Mouse (Mus musculus): ENCODE measurements around the gene Zbtb34.

The Zbtb34 gene

DNA sequence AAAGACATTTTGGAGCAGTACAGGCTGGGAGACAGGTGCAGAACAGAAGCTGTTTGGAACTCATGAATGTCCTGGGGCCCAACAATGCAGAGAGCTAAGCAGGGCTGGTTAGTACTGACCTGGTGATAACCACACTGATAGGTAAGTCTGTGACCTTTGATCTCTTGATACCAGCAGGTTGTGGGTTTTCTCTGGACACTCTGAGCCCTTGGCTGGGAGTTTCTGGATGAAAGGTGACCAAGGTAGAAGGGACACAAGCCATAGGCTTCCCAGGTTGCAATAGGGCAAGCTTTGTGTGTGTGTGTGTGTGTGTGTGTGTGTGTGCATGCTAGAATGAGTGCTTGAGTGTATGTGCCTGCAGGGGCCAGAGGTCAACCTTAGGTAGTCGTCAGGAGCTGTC lies 15.7 kb upstream of the Zbtb34 start:
- DNase-seq (ENCODE audit: inconsistent age in 2 of 2, low spot score in 1 of 2), result no peak

DNA sequence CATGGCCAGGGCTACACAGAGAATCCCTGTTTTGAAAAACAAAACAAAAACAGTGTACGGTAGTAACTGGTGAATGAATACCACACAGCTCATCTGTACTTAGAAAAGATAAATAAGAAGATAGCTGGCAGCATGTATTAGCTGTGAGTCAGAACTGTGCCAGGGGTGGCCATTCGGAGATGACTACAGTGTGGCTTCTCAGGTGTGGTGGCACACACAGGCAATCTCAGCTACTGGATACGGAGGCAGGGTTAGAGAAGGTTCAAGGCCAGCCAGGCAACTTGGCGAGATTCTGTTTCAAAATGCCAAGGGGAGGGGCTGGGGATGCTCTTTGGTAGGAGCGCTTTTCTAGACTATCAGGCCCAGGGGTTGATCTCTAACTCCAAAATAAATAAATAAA lies 14.6 kb upstream of the Zbtb34 start:
- peak; percentile 48 to 69 for DNase-seq (ENCODE audit: inconsistent age in 2 of 2, low spot score in 1 of 2)

DNA sequence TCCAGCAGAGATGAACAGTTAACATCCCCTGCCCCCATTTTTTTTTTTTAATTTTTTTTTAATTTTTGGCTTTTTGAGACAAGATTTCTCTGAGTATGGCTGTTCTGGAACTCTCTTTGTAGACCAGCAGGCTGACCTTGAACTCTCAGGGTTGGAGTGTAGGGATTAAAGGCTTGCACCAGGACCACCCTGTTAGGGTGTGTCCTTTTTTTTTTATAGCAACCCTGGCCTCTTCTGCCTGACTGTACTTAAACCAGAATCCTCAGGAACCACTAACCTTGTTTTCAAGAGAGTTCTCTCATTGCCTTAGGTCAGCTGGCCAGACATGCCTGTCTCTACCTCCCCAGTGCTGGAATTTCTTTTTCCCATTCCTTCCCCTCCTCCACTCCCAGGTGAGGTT lies 13.7 kb upstream of the Zbtb34 start:
- DNase-seq (ENCODE audit: inconsistent age in 2 of 2, low spot score in 1 of 2), result no peak

DNA sequence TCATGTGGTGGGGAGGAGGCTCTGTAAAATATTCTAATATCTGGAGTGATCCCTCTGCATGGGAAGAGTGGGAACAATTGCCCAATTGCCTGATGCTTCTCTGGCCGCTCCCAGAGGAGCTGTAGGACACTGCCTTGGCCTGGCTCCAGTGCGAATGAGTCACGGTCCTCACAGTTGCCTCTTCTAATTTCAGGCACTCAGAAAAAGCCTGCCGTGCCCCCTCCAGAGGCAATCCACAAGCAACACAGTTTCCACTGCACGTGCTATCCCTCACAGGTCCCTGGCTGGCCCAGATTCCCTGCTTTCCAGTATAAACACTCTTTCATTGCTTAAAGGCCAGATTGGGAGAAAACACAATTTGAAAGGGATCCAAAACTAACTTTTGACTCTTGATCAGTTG lies 13.2 kb upstream of the Zbtb34 start:
- peak; percentile 93 to 97 for DNase-seq (ENCODE audit: inconsistent age in 2 of 2, low spot score in 1 of 2)

DNA sequence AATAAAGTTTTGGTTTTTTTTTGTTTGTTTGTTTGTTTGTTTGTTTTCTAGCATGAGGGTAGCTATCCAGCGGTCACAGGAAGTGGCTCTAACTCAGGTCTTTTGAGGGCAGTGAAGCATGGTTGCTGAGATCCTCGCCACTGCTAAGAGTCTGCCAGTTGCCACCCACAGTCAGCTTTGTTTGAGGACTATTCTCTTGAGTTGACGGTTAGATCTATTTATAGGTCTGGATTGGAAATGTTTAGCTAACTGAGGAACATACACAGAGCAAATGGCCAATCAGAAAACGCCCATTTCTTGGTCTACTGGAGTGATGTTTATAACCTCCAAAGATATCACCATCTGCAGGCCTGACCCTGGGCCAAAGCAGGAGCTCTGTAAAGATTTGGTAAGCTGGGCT lies 11.6 kb upstream of the Zbtb34 start:
- DNase-seq (ENCODE audit: inconsistent age in 2 of 2, low spot score in 1 of 2), result no peak

DNA sequence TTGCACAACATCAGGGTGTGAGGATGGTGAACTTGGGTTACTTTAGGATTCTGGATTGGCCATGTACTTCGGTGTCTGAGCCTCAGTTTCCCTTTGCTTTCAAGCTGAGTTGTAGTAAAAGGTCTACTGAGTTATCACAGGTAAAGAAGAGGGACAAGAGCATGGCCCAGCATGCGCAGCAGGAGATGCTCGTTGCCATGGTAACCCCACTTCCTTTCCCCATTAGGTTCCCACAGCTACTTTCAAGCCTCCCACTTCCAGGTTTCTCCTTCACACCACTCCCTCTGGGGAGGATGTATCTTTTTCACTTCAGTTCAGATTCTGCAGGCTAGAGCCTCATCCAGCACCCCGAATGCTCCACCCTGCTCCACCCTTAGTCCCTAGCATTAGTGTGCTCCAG lies 9.8 kb upstream of the Zbtb34 start:
- DNase-seq (ENCODE audit: inconsistent age in 2 of 2, low spot score in 1 of 2), result no peak

DNA sequence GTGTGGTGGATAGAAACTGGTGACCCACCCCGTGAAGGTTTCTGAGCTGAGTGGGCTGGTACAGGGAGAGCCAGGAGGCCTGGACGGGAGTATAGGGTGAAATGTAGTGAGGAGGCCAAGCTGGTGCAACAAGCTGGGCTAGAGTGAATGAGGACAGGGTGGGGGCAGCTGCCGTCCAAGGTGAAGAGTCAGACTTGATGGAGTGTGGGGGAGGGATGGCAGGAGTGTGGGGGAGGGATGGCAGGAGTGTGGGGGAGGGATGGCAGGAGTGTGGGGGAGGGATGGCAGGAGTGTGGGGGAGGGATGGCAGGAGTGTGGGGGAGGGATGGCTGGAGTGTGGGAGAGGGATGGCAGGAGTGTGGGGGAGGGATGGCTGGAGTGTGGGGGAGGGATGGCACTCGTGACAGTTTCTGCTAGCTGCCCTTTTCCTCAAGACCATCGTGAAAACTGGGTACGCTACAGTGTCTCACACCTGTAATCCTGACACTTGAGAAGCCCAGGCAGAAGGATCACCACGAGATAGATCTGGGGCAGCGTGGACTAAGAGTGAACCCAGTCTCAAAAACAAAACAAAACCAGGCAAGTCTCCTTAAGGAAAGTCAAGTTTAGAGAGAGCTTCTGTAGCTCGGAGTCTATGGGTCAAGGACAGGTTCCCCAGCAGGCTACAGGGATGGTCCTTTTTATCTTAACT lies 9.0 kb upstream of the Zbtb34 start:
- DNase-seq (ENCODE audit: inconsistent age in 2 of 2, low spot score in 1 of 2), result no peak

DNA sequence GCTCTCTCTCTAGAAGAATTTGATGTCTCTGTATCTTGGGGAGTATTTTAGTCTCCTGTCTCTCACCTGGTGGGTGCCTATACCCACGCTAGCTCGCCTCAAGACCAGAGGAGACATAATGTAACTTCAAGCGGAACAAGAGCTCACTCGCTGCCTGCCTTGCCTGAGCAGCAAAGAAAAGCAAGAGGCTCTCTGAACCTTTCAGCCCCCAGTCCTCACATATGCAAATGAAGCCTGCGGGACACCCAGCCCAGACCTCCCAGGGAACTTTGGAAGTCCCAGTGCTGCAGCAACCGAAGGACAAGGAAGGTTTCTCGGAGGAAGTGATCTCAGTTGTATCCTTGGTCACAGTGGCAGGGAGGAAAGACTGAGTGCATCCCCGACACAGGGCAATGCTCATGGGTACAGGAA lies 8.4 kb upstream of the Zbtb34 start:
- no peak for DNase-seq (ENCODE audit: inconsistent age in 2 of 2, low spot score in 1 of 2)

DNA sequence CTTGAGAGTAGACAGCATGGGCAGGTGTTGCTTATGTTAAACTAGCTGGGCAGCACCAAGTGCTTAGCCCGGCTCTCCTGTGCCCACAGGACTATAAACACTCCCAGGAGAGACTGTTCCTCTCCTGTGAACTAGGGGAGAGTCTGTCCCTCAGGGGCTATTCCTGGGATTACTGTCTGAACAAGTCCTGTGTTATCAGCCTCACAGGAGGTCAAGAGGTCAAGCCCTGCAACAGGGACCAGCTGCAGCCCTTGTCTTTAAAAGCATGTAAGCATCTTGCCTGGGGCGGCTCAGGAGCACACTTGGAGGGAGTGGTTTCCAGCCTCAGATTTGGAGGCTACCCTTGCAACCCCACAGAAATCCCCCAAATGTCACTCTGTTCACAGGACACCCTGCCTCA lies 7.3 kb upstream of the Zbtb34 start:
- DNase-seq (ENCODE audit: inconsistent age in 2 of 2, low spot score in 1 of 2), result no peak

DNA sequence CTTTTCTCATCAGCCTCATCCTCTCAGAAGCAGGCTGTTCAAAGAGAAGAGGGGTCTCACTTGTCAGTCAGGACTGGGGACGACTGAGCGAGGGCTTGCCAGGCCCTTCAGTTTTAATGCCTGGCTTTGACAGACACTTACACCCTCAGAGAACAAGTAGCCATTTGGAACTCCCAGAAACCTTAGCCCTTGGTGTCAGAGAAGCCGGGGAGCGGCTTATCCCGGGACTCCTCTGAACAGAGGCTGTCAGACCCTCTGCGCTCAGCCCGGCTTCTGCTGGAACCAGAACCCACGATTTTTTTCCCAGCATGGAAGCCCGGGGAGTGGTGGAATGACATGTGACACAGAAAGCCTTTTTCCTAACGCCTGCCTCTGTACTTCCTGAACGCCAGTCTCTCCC lies 6.1 kb upstream of the Zbtb34 start:
- DNase-seq (ENCODE audit: inconsistent age in 2 of 2, low spot score in 1 of 2), result no peak

DNA sequence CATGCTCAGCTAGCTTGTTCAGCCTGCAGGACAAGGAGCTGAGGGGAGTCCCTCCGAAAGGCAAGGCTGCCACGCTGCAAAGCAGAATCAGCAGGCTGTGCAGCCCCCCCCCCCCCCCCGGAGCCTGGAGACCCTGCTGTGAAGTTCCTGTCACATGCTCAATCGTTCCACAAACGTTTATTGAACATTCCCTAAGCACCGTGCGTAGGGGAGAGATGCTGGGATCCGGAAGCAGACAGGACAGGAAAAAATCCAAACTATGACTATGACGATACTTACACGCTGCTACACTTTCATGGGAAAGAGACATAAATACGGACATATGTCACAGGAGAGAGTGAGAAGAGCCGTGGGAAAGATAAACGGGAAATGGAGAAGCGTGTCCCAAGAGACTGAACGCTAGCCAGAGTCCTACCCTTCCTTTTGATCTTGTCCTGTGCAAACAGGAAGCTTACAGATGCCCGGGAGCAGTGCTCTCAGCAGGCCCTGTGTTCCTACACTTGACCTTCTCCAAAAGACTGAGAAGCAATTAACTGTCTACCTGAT lies 5.0 kb upstream of the Zbtb34 start:
- no peak for DNase-seq (ENCODE audit: inconsistent age in 2 of 2, low spot score in 1 of 2)

DNA sequence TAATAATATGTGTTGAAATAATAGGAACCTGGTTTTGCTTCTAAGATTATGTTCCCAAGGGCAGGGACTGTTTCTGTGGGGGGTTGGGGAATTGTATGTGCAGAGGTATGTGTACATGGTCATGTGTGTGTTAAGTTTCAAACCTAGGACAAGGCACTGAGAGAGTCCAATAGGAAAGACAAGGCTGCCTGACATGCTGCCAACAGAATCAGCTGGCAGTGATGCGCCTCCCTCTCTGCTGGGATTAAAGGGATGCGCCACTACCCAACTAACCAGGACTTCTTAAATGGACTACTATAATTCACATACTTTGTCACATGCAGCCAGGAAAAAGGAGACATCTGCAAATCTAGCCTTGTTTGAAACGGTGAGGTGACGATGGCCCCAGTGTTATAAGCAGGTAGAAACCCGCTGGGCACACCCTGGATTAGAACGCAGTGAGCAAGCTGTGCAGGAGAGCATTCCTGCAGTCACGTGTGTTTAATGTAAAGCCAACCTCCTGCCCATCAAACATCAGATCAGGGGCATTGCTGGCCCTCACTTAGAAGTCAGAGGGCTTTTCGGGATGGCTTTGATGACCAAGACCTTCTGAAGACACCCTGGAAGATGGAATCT lies 4.0 kb upstream of the Zbtb34 start:
- no peak for DNase-seq (ENCODE audit: inconsistent age in 2 of 2, low spot score in 1 of 2)

DNA sequence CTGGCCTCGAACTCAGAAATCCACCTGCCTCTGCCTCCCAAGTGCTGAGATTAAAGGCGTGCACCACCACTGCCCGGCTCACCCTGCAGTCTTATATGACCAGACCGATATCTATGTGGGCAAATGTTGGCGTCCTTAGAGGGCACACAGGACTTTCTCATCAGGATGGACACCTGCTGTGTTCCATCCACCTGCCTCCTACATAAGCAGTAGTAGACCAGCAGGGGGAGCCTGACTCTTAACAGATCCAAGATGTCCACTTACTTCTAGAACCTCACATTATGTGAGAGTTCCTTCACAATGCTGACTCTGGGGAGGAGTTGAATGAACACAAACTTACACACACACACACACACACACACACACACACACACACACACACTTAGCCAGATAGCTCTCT lies 1.8 kb upstream of the Zbtb34 start:
- DNase-seq (ENCODE audit: inconsistent age in 2 of 2, low spot score in 1 of 2), result peak; percentile 42 to 80

DNA sequence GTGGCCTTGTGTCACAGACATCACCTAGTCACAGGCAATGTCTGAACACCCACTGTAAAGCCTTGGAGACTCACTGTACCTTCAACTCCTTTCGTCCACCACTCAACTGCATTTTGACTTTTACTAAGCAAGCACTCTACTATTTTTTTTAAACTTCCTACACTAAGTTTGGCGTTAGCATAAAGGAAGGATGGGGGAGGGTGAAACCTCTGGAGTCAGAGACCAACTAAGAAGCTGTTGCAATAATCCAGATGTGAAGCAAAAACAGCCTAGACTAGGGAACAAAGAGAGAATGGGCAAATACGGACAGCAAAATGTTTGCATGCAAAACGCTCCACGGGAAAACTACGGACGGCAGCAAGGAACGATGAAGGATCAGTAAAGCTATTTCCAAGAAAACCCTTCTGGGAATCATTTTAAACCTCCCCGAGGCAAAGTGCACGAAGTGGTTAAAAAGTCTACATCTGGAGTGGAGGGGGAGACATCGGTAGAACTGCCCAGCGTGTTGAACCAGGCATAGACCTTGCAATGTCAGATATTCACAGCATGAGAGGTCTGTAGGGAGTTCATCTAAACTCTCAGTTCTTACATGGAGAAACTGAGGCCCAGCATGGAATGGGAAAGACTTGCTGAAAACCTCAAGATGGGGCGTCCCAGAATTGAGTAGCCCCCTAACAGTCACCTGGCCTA lies 898 bp downstream of the Zbtb34 start:
- peak in 1 of 2 experiments; percentile 55 for DNase-seq (ENCODE audit: inconsistent age in 2 of 2, low spot score in 1 of 2)

DNA sequence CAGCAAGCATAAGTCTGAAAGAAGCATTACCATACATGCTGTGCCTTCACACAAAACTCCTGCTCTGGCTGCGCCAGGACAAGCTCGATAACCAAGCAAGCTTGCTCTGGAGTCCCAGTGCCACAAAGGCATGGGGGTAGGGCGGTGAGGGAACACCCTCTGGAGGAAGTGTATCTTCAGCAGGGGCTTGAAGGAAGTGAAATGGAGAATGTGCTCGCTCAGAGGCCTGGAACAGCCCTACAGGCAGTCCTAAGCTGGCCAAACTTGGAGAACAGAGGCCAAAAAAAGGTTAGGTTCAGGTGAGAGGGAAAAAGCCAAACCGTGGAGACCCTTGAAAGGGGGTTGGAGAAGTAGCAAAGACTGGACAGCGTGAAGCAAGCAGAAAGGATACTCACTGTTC lies 1.8 kb downstream of the Zbtb34 start:
- peak in 1 of 2 experiments; percentile 58 for DNase-seq (ENCODE audit: inconsistent age in 2 of 2, low spot score in 1 of 2)

DNA sequence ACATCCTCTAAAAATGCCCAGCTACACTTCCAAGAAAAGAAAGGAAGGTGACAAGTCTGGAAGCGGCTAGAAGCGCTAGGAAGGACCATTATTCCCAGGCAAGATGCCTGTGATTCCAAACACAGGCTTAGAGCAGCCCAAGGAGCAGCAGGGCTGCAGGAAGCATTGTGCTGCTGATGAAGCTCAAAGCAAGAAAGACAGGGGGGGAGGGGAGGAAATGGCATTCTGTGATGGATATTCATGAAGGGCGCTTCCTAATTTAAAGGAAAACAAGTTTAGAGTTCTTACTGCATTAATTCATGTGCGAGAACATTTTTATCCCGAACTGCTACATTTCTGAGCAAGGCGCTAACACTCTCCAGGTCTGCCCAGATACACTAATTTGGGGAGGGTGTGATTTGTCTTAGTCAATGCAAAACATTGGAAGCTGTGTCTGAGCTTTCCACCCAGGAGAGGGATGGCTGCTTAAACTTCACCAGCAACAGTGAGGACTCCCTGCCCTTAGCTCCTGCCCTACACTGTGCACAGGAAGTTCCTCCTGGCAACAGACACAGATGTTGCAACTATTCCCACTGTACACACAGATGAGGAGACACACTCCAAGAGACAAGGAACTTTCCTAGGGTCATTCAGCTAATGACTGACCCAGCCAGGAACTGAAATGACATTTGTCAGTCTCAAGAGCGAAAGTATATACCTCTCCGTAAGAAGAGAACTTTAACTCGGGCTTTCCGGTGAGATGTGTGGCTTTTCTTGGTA lies 4.3 kb downstream of the Zbtb34 start:
- no peak for DNase-seq (ENCODE audit: inconsistent age in 2 of 2, low spot score in 1 of 2)

DNA sequence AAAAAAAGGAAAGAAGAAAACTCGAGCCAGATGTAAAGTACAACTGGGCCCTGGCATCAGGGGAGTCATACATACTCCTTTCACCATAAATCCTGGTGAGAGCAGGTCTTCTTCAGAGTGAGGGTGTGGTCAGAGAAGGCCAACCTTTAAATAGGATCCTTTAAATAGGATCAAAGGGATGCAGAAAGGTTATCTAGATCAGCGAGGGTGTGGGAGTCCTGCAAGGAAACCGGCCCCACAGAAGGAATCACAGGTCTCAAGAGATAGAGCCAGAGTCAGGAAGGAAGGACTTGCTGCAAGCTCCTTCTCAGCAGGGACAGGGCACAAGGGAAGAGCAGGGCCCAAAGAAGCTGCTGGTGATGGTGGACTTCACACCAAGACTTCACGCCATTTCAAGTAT lies 13.7 kb downstream of the Zbtb34 start:
- DNase-seq (ENCODE audit: inconsistent age in 2 of 2, low spot score in 1 of 2), result no peak

DNA sequence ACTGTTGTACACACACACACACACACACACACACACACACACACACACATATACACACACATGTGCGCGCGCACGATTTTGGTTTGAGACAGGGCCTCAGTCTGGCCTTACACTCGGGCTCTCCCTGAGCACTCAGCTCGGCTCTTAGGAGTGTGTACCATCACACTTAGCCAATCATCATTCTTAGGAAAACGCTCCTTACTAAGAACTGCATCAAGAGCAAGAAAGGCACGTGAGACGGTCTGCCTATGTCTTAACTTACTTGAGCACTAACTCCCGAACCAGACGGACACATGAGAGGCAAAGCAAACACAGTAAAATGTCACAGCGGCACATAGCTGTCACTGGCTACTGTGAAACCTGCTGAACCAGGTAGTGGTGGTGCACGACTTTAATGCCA lies 17.1 kb downstream of the Zbtb34 start:
- DNase-seq (ENCODE audit: inconsistent age in 2 of 2, low spot score in 1 of 2), result no peak

DNA sequence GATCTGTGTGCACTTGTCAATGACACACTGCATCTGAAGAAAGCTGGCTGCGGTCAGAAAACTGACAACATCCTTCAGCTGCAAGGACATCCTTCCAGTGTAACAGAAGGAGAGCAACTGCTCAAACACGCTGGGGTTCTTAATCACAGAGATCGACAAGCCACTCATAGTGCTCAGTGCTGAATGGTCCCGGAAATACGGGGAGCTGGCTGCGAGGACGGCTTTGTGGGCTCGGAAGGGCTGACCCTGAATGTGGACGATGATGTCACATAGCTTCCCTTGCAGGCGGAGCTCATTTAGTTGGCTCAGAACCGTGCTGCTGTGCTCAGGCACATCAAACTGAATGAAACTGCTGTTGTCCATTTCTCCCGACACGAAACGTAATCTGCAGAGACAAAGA lies 19.0 kb downstream of the Zbtb34 start:
- DNase-seq (ENCODE audit: inconsistent age in 2 of 2, low spot score in 1 of 2), result peak; percentile 56 to 74

DNA sequence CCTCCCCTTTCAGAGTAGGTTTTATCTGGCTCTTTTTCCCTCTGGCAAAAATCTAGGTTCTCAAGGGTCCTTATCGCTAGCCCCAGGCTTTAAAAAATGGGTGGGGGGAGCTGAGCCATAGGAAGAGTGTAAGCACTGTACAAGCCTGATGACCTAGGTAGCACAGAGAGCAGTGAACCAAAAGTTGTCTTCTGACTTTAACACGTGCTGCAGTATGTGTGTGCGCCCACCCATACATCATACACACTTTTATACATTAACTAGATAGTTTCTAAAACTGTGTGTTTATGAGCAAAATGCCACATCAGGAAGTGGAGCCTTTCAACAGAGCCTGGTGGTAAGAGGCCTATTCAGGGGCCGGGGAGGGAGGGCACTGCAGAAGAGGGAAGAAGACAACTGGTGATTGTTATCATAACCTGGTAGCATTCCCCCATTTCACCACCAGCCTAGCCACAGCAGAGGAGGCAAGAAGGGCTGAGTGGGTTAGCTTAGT lies 27.6 kb downstream of the Zbtb34 start:
- no peak for DNase-seq (ENCODE audit: inconsistent age in 2 of 2, low spot score in 1 of 2)

DNA sequence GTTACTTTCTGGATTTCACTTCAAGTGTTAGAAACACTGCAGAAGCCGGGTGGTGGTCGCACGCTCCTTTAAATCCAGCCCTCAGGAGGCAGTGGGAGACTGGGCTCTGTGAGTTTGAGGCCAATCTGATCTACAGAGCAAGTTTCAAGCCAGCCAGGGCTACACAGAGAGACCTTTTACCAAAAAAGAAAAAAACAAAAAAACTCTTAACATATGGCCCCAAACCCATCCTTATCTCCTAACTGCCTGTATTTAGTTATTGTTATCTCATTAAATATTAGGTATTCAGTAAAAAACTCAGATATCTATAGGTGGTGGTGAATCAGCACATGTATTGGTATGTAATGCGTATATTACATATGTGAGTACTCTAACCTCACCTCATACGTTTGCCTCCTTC lies 28.5 kb downstream of the Zbtb34 start:
- DNase-seq (ENCODE audit: inconsistent age in 2 of 2, low spot score in 1 of 2), result no peak
